Mouse (Mus musculus) myocyte (in vitro differentiated cells): ENCODE data around the gene Hsdl1. TPM values are rescaled to one million over a fixed set of nuclear protein-coding genes. Genes with fewer than 3 reads are reported as not detected.

Experiments
- H3K27me3 ChIP-seq: one replicate; pipeline ENCODE4 v1.6.1; 2011; ENCODE audit not compliant: control insufficient read depth, insufficient read depth, insufficient read length
- H3K36me3 ChIP-seq: one replicate; pipeline ENCODE4 v1.6.1; 2011; ENCODE audit not compliant: control insufficient read depth, insufficient read depth
- H3K4me2 ChIP-seq: one replicate; pipeline ENCODE4 v1.6.1; 2011; ENCODE audit warnings: low read depth, control low read depth
- H3K4me3 ChIP-seq: one replicate; pipeline ENCODE4 v1.5.1; 2011; ENCODE audit warnings: mild to moderate bottlenecking, control low read depth, moderate library complexity
- H3K79me2 ChIP-seq: one replicate; pipeline ENCODE4 v1.6.1; 2011; ENCODE audit not compliant: control insufficient read depth, insufficient read depth
- H3ac ChIP-seq: one replicate; pipeline ENCODE4 v1.6.1; 2011; ENCODE audit not compliant: control insufficient read depth, insufficient read length
- CEBPB ChIP-seq: IDR thresholded peaks from 2 replicates; pipeline ENCODE4 v1.6.1; 2011; ENCODE audit warnings: mild to moderate bottlenecking, moderate library complexity; ENCODE audit not compliant: poor library complexity, insufficient read depth, severe bottlenecking
- E2F4 ChIP-seq: IDR thresholded peaks from one replicate; pipeline ENCODE4 v1.6.1; 2011; ENCODE audit warnings: mild to moderate bottlenecking, control low read depth, moderate library complexity; ENCODE audit not compliant: insufficient read depth
- MAX ChIP-seq: IDR thresholded peaks from one replicate; pipeline ENCODE4 v1.6.1; 2011; ENCODE audit warnings: low read depth, mild to moderate bottlenecking, control low read depth
- MYOD1 ChIP-seq, 3 experiments: IDR thresholded peaks; one replicate each; pipeline ENCODE4 v1.6.1; 2011; ENCODE audit warnings: control low read depth in 2 of 3, low read depth in 2 of 3, mild to moderate bottlenecking in 2 of 3, moderate library complexity in 1 of 3; ENCODE audit not compliant: insufficient read length in 2 of 3, control insufficient read depth in 1 of 3
- MYOG ChIP-seq, 3 experiments: IDR thresholded peaks; one replicate each; pipeline ENCODE4 v1.6.1; 2011; ENCODE audit warnings: control low read depth in 2 of 3, low read depth in 2 of 3, mild to moderate bottlenecking in 2 of 3; ENCODE audit not compliant: insufficient read length in 2 of 3, control insufficient read depth in 1 of 3, insufficient read depth in 1 of 3
- POLR2A ChIP-seq: IDR thresholded peaks from one replicate; pipeline ENCODE4 v1.6.1; 2011; ENCODE audit warnings: low read depth, mild to moderate bottlenecking, control low read depth, moderate library complexity; ENCODE audit not compliant: insufficient read length
- POLR2AphosphoS2 ChIP-seq: IDR thresholded peaks from one replicate; pipeline ENCODE4 v1.6.1; 2011; ENCODE audit warnings: low read depth, control low read depth; ENCODE audit not compliant: insufficient read length
- REST ChIP-seq: IDR thresholded peaks from one replicate; pipeline ENCODE4 v1.6.1; 2011; ENCODE audit warnings: mild to moderate bottlenecking, control low read depth, moderate library complexity; ENCODE audit not compliant: insufficient read depth, insufficient read length
- SRF ChIP-seq: IDR thresholded peaks from one replicate; pipeline ENCODE4 v1.6.1; 2011; ENCODE audit warnings: low read depth; ENCODE audit not compliant: control insufficient read depth, insufficient read length
- TCF12 ChIP-seq: IDR thresholded peaks from one replicate; pipeline ENCODE4 v1.6.1; 2011; ENCODE audit warnings: mild to moderate bottlenecking, control low read depth; ENCODE audit not compliant: poor library complexity, insufficient read depth, severe bottlenecking
- TCF3 ChIP-seq: IDR thresholded peaks from one replicate; pipeline ENCODE4 v1.6.1; 2011; ENCODE audit warnings: low read depth, control low read depth; ENCODE audit not compliant: insufficient read length
- USF1 ChIP-seq: IDR thresholded peaks from one replicate; pipeline ENCODE4 v1.6.1; 2011; ENCODE audit warnings: low read depth, mild to moderate bottlenecking, control low read depth, moderate library complexity
- polyA plus RNA-seq: library from polyadenylated mRNA; unstranded; fragments of >200 nt; fragmentation: generic; extraction: Trizol; gene quantifications from one replicate; pipeline ENCODE4 v1.2.1, GENCODE M21; 2012; ENCODE audit warnings: missing spikeins

Hsdl1 gene
- polyA plus RNA-seq, 1 experiment, result 9.5 TPM

DNA sequence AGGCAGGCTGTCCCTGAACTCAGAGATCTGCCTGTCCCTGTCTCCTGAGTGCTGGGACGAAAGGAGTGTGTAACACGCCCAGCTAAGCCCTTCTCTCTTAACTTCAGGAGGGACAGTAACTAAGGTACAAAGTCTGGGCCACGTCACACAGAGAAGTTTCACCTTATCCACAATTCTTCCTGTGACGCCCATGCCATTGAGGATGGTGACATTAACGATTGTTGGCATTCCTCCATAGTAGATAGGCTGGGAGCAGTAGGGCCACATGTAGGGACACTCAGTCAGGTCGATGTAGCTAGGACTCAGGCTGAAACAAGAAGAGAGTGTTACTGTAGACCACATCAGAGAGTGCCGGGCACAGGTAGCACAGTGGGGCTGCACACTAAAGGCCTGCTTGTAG lies 46.2 kb downstream of the Hsdl1 start:
- peaks cover 27% of the 10 kb centered on the region for H3K36me3 ChIP-seq
- no peak overlapping the region for H3ac ChIP-seq
- H3K79me2 ChIP-seq, result no peaks in the 10 kb centered on the region
- H3K4me2 ChIP-seq, result no peak overlapping the region
- H3K4me3 ChIP-seq, result no peak overlapping the region
- no peaks in the 10 kb centered on the region for H3K27me3 ChIP-seq
- no peak for TF ChIP-seq SRF

DNA sequence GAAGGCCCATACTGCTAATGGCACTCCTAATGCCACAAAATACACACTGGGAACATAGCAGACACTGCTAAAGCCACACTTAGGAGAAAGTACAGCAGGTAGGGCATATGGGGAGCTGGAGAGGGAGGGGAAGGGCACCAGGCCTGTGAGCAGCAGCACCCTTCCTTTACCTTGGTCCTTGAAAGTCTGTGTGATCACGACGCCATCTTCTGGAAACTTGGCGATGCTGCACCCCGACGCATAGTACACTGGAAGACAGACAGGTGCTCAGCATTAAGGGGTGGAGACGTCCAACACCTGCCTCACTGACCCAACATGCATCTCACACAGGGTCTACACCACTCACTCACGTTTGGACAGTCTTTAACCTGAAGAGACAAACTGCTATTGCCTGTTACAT lies 54.9 kb downstream of the Hsdl1 start:
- Histone ChIP-seq H3K4me3 (no peak overlapping the region), H3K79me2 (no peaks in the 10 kb centered on the region), H3K27me3 (no peaks in the 10 kb centered on the region), H3ac (no peak overlapping the region), H3K36me3 (peaks cover 55% of the 10 kb centered on the region), H3K4me2 (no peak overlapping the region)
- TF ChIP-seq MAX (no peak), POLR2A (no peak), SRF (no peak), USF1 (no peak), MYOG (IDR thresholded peaks at IDR 0.05; ENCODE audit: control insufficient read depth in 1 of 3, insufficient read depth in 1 of 3, insufficient read length in 2 of 3, low read depth in 2 of 3) (no peak), CEBPB (no peak), REST (no peak), E2F4 (no peak), TCF12 (no peak), POLR2AphosphoS2 (no peak)

DNA sequence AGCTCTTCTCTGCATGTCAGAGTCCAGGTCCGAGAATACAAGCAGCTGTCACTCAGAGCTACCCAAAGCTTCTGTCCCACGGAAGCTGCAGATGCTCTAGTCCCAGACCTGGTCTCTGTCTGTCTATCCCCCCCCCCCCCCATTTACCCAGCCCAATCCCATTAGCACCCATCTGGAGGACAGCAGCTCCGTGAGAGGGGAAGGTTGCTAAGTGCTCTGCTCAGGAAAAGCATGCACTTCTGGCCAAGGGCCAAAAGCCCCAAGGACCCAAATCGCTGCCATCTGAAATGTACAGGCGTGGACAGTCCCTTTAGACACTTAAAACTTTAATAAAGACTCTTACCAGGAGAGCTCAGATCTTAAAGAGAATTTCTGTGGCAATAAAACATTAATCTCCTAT lies 58.3 kb downstream of the Hsdl1 start:
- TF ChIP-seq MYOG (IDR thresholded peaks at IDR 0.05; ENCODE audit: control insufficient read depth in 1 of 3, insufficient read depth in 1 of 3, insufficient read length in 2 of 3, low read depth in 2 of 3), result no peak
- no peak for TF ChIP-seq REST
- no peak for TF ChIP-seq TCF12
- TF ChIP-seq POLR2AphosphoS2, result no peak
- no peak for TF ChIP-seq MAX
- no peak for TF ChIP-seq CEBPB
- TF ChIP-seq MYOD1 (IDR thresholded peaks at IDR 0.05; ENCODE audit: control insufficient read depth in 1 of 3, insufficient read length in 2 of 3, low read depth in 2 of 3), result no peak
- TF ChIP-seq POLR2A, result no peak
- Histone ChIP-seq H3K27me3 (no peaks in the 10 kb centered on the region), H3ac (no peak overlapping the region), H3K79me2 (no peaks in the 10 kb centered on the region), H3K4me2 (no peak overlapping the region), H3K36me3 (peaks cover 44% of the 10 kb centered on the region), H3K4me3 (no peak overlapping the region)

DNA sequence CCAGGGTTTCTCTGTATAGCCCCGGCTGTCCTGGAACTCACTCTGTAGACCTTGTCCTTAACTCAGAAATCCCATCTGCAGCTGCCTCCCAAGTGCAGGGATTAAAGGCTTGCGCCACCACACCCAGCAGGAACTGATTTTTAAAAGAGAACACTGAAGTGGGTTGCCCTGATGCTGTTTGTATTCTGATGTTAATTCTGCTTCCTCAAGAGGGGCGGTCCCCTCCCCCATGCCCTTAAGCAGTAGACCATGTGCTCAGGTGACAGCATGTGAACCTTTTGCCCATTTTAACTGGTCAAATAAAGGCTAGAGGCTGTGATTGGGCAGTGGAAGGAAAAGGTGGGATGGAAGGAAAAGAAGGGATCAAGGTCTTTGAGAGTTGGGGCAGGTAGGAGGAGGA lies 59.2 kb downstream of the Hsdl1 start:
- no peak for TF ChIP-seq SRF
- no peak for TF ChIP-seq TCF3
- Histone ChIP-seq H3K36me3 (peaks cover 43% of the 10 kb centered on the region), H3K4me3 (no peak overlapping the region), H3K4me2 (no peak overlapping the region), H3K79me2 (no peaks in the 10 kb centered on the region), H3K27me3 (no peaks in the 10 kb centered on the region), H3ac (no peak overlapping the region)

DNA sequence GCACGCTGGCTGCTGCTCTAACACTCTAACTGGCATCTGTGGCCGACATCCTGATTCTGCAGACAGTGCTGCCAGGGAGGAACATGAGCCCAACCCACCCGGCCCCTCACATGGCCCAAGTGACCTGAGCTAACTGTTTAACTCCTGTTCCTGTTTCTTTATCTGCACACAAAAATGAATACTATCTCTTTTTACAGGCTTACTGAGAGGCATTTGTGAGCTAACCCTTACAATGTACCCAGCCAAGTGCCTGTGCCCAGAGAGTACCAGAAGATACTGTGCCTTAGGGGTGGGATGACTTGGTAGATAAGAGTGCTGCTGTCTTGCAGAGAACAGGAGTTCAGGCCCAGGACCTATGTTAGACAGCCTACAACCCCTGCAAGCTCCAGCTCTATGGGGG lies 60.0 kb downstream of the Hsdl1 start:
- Histone ChIP-seq H3K79me2 (no peaks in the 10 kb centered on the region), H3K27me3 (no peaks in the 10 kb centered on the region), H3K4me3 (no peak overlapping the region), H3K4me2 (no peak overlapping the region), H3ac (no peak overlapping the region), H3K36me3 (peaks cover 35% of the 10 kb centered on the region)
- no peak for TF ChIP-seq TCF3
- TF ChIP-seq REST, result no peak
- no peak for TF ChIP-seq USF1
- no peak for TF ChIP-seq MAX
- TF ChIP-seq POLR2AphosphoS2, result no peak
- no peak for TF ChIP-seq E2F4
- TF ChIP-seq POLR2A, result no peak
- TF ChIP-seq TCF12, result no peak
- TF ChIP-seq MYOG (IDR thresholded peaks at IDR 0.05; ENCODE audit: control insufficient read depth in 1 of 3, insufficient read depth in 1 of 3, insufficient read length in 2 of 3, low read depth in 2 of 3), result no peak
- no peak for TF ChIP-seq CEBPB
- no peak for TF ChIP-seq MYOD1 (IDR thresholded peaks at IDR 0.05; ENCODE audit: control insufficient read depth in 1 of 3, insufficient read length in 2 of 3, low read depth in 2 of 3)
- TF ChIP-seq SRF, result no peak

DNA sequence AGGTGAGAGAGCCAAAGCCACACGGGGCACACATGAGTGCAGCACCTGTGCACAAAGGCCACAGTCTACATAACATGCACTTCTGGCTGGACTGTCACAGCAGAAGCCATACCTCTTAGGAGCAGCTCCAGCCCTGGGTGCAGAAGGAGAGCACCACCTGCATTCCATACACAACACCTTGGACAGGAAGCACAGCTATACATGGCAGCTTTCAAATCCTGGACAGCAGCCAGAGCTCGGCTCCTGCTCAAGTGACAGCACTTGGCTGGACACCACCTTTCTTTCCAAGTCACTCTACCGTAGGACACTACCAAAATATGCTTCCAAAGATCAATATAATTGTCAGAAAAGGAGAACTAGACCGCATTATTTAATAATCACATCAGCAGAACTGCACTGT lies 61.6 kb downstream of the Hsdl1 start:
- Histone ChIP-seq H3K27me3 (no peaks in the 10 kb centered on the region), H3ac (no peak overlapping the region), H3K4me2 (no peak overlapping the region), H3K36me3 (peaks cover 27% of the 10 kb centered on the region), H3K4me3 (no peak overlapping the region), H3K79me2 (no peaks in the 10 kb centered on the region)
- no peak for TF ChIP-seq POLR2A
- no peak for TF ChIP-seq SRF
- no peak for TF ChIP-seq CEBPB
- no peak for TF ChIP-seq POLR2AphosphoS2
- TF ChIP-seq TCF3, result no peak
- no peak for TF ChIP-seq MAX
- TF ChIP-seq E2F4, result no peak
- no peak for TF ChIP-seq USF1
- TF ChIP-seq TCF12, result no peak
- TF ChIP-seq MYOG (IDR thresholded peaks at IDR 0.05; ENCODE audit: control insufficient read depth in 1 of 3, insufficient read depth in 1 of 3, insufficient read length in 2 of 3, low read depth in 2 of 3), result no peak
